Mouse (Mus musculus) embryo, embryonic 10.5 days (tissue): ENCODE results near the gene Btbd35f23.
"Not testable (repeated sequence)": the region's sequence is repeated elsewhere in the genome, so short reads cannot be mapped to it uniquely, and the experiment has no call there.

Source experiments
- DNase-seq: peaks from one replicate; pipeline ENCODE4 v3.0.0-alpha.2; 2015; ENCODE audit warnings: low spot score

Gene Btbd35f23

GRCm38 (mm10) chrX:3076575-3076974 lies at the start of gene Btbd35f23:
Btbd35f23 (plus strand) TSS chrX:3076875.
- DNase-seq, result not testable (repeated sequence)
